Mouse (Mus musculus) layer of hippocampus, adult 11-12 months (tissue): Measurements from ENCODE around the gene Pnma1.

Source experiments
- DNase-seq: peaks from one replicate; pipeline ENCODE4 v3.0.0; 2022; ENCODE audit warnings: low spot score

Pnma1 gene

DNA sequence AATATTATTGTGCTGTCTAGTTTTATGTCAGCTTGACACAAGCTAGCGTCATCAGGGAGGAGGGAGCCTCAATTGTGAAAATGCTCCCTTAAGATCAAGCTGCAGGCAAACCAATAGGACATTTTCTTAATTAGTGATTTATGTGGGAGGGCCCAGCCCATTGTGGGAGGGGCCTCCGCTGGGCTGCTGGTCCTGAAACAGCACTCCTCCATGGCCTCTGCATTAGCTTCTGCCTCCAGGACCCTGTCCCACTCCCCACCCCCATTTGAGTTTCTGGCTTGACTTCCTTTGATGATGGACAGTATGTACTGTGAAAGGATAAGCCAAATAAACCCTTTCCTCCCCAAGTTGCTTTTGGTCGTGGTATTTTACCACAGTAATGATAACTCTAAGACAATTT lies 41.3 kb downstream of the Pnma1 start:
- no peak for DNase-seq

DNA sequence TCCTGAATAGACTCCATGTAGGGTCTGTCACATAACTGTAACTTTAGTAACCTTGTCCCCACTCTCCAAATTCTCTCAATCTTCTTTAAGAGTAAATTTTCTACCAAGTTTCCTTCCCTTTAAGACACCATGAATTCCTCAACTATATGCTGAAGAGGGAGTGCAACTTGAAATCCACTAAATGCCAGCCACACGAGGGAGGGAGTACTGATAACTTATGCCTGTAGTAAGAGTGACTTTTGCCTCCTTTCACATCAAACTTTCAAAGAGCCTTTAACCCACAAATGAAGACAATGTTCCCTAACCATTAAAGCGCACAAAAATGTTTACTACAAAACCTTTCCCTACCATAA lies 46.8 kb downstream of the Pnma1 start:
- DNase-seq, result no peak

DNA sequence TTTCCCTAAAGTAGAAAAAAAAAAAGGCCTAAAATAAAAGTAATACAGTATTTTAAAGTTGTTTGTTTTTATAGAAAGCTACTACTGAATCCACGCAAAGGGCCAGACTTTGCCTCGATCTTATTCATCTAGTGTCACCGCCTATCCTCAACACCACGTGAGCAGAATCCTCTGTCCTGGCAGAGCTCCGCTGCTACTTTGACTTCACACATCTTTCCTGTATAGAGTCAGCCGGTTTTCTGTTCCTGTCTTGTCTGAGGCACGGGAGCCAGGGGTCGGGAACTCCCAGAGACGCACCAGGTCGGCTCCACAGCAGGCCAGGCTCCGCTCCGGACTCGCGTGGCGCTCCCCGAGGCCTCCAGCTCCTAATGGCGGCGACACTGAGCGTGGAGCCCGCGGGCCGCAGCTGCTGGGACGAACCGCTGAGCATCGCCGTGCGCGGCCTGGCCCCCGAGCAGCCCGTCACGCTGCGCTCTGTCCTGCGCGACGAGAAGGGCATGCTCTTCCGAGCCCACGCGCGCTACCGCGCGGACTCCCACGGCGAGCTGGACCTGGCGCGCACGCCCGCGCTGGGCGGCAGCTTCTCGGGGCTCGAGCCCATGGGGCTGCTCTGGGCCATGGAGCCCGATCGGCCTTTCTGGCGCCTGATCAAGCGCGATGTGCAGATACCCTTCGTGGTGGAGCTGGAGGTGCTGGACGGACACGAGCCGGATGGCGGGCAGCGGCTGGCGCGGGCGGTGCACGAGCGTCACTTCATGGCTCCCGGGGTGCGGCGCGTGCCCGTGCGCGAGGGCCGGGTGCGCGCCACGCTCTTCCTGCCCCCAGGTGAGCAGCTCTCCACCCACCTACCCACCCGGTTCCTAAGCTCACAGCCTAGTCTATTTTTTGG lies 47.4 kb downstream of the Pnma1 start, which contains the start of gene Acot6:
Gene Acot6 (plus strand): TSS at position 51 of the 889 bp plus-strand sequence.
- peak; percentile 37 for DNase-seq

DNA sequence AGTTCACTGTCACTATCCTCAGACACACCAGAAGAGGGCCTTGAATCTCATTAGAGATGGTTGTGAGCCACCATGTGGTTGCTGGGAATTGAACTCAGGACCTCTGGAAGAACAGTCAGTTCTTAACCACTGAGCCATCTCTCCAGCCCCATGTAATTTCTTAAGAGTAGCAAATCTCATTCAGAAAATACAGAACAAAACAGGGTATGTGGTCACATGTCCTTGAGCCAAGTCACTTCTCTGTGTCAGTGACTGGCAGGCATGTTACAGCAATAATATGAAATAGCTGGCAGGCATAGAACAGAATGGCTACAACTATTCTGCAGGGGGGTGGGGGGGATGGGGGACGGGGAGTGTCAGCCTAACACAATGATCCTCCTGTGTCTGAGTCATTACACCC lies 48.2 kb downstream of the Pnma1 start:
- DNase-seq, result no peak

DNA sequence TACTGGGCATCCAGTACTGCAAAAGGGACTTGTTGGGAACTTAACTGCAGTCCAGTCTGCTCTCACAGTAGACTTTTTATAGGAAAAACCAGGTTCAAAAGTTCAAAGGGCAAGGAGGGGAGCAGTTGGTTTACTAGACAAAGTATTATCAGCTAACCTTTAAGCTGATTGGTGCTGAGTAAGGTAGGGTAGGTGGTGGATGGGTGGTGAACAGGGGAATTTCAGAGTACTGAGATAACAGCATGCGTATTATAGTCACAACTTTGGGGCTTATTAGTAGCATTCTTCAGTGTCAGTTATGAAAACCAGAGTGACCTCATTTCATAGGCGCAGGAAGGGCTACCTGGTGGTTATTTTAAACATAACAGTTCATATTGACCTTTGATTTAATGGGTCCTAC lies 48.7 kb downstream of the Pnma1 start:
- no peak for DNase-seq
